Mouse (Mus musculus) brain, embryonic 14.5 days (tissue): ENCODE data around the gene Pknox2.

Source experiments
- CTCF ChIP-seq: fragments of 200-500 bp; IDR thresholded peaks from 2 replicates; pipeline ENCODE4 v1.5.1; 2012; ENCODE audit warnings: inconsistent platforms, mild to moderate bottlenecking, moderate library complexity, borderline replicate concordance; ENCODE audit not compliant: insufficient read depth, insufficient read length; ENCODE audit errors: extremely low read depth
- POLR2A ChIP-seq: fragments of 200-500 bp; IDR thresholded peaks from 2 replicates; pipeline ENCODE4 v1.6.1; 2012; ENCODE audit warnings: mild to moderate bottlenecking, inconsistent platforms, borderline replicate concordance; ENCODE audit not compliant: poor library complexity, insufficient read depth, insufficient read length, severe bottlenecking; ENCODE audit errors: extremely low read depth

- TF ChIP-seq CTCF = no peak
- TF ChIP-seq POLR2A = no peak
Observed at GRCm38 (mm10) chr9:37075903-37076302, 71.3 kb downstream of the Pknox2 start.
